Mouse (Mus musculus) myocyte (in vitro differentiated cells): Measurements from ENCODE around the gene Pax5.

Source experiments
- CEBPB ChIP-seq: IDR thresholded peaks from 2 replicates; pipeline ENCODE4 v1.6.1; 2011; ENCODE audit warnings: mild to moderate bottlenecking, moderate library complexity; ENCODE audit not compliant: poor library complexity, insufficient read depth, severe bottlenecking
- E2F4 ChIP-seq: IDR thresholded peaks from one replicate; pipeline ENCODE4 v1.6.1; 2011; ENCODE audit warnings: mild to moderate bottlenecking, control low read depth, moderate library complexity; ENCODE audit not compliant: insufficient read depth
- MAX ChIP-seq: IDR thresholded peaks from one replicate; pipeline ENCODE4 v1.6.1; 2011; ENCODE audit warnings: low read depth, mild to moderate bottlenecking, control low read depth
- MYOD1 ChIP-seq, 3 experiments: IDR thresholded peaks; one replicate each; pipeline ENCODE4 v1.6.1; 2011; ENCODE audit warnings: control low read depth in 2 of 3, low read depth in 2 of 3, mild to moderate bottlenecking in 2 of 3, moderate library complexity in 1 of 3; ENCODE audit not compliant: insufficient read length in 2 of 3, control insufficient read depth in 1 of 3
- MYOG ChIP-seq, 3 experiments: IDR thresholded peaks; one replicate each; pipeline ENCODE4 v1.6.1; 2011; ENCODE audit warnings: control low read depth in 2 of 3, low read depth in 2 of 3, mild to moderate bottlenecking in 2 of 3; ENCODE audit not compliant: insufficient read length in 2 of 3, control insufficient read depth in 1 of 3, insufficient read depth in 1 of 3
- POLR2A ChIP-seq: IDR thresholded peaks from one replicate; pipeline ENCODE4 v1.6.1; 2011; ENCODE audit warnings: low read depth, mild to moderate bottlenecking, control low read depth, moderate library complexity; ENCODE audit not compliant: insufficient read length
- POLR2AphosphoS2 ChIP-seq: IDR thresholded peaks from one replicate; pipeline ENCODE4 v1.6.1; 2011; ENCODE audit warnings: low read depth, control low read depth; ENCODE audit not compliant: insufficient read length
- REST ChIP-seq: IDR thresholded peaks from one replicate; pipeline ENCODE4 v1.6.1; 2011; ENCODE audit warnings: mild to moderate bottlenecking, control low read depth, moderate library complexity; ENCODE audit not compliant: insufficient read depth, insufficient read length
- TCF12 ChIP-seq: IDR thresholded peaks from one replicate; pipeline ENCODE4 v1.6.1; 2011; ENCODE audit warnings: mild to moderate bottlenecking, control low read depth; ENCODE audit not compliant: poor library complexity, insufficient read depth, severe bottlenecking
- TCF3 ChIP-seq: IDR thresholded peaks from one replicate; pipeline ENCODE4 v1.6.1; 2011; ENCODE audit warnings: low read depth, control low read depth; ENCODE audit not compliant: insufficient read length
- USF1 ChIP-seq: IDR thresholded peaks from one replicate; pipeline ENCODE4 v1.6.1; 2011; ENCODE audit warnings: low read depth, mild to moderate bottlenecking, control low read depth, moderate library complexity

DNA sequence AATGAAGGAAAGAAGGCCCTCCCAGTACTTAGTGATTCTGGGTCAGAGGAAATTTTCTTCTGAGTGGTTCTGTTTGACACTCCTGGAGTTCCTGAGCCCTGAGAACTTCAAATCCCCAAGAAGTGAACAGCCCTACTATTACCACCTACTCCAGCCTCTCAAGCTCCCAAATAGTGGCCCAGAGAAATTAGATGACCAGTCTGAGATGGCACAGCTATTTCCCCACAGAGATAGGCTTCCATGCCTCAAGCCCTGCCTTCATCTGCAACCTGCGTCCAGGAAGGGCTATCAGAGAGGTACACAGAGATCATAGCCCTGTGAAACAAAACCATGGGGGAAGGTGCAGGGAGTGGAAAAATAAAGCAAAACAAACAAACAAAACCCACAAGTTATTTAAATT, 3.4 kb downstream of the Pax5 start:
- TF ChIP-seq E2F4 (no peak), POLR2A (no peak), USF1 (no peak), TCF12 (no peak), MYOG (IDR thresholded peaks at IDR 0.05; ENCODE audit: control insufficient read depth in 1 of 3, insufficient read depth in 1 of 3, insufficient read length in 2 of 3, low read depth in 2 of 3) (no peak), CEBPB (no peak), MAX (no peak), MYOD1 (IDR thresholded peaks at IDR 0.05; ENCODE audit: control insufficient read depth in 1 of 3, insufficient read length in 2 of 3, low read depth in 2 of 3) (no peak), REST (no peak), TCF3 (no peak), POLR2AphosphoS2 (no peak)
